Mouse (Mus musculus) brain, embryonic 14.5 days (tissue): ENCODE measurements around the gene Txlnb.

Source experiments
- CTCF ChIP-seq: fragments of 200-500 bp; IDR thresholded peaks from 2 replicates; pipeline ENCODE4 v1.5.1; 2012; ENCODE audit warnings: inconsistent platforms, mild to moderate bottlenecking, moderate library complexity, borderline replicate concordance; ENCODE audit not compliant: insufficient read depth, insufficient read length; ENCODE audit errors: extremely low read depth
- POLR2A ChIP-seq: fragments of 200-500 bp; IDR thresholded peaks from 2 replicates; pipeline ENCODE4 v1.6.1; 2012; ENCODE audit warnings: mild to moderate bottlenecking, inconsistent platforms, borderline replicate concordance; ENCODE audit not compliant: poor library complexity, insufficient read depth, insufficient read length, severe bottlenecking; ENCODE audit errors: extremely low read depth

DNA sequence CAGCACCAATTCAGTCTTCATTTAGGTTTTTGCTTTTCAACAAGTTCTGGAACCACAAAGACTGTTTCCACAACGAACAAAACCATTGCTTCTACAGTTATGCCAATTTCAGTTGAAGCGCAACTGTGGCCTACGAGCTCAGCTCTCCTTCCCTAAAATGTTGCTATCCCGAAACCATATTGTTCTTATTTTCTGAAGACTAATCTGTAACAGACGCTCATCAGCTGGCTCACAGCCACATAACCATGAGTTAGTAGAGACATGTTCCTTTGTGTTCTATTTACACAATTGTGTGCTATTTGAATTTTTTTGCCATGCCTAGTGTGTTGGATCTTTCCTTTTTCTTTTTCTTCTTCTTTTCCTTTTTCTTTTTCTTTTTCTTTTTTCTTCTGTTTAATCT, 26.2 kb upstream of the Txlnb start:
- TF ChIP-seq CTCF: no peak
- no peak for TF ChIP-seq POLR2A
